Mouse (Mus musculus) kidney, embryonic 16.5 days (tissue): ENCODE data around the gene Papola. TPM values are rescaled to one million over a fixed set of nuclear protein-coding genes. Genes with fewer than 3 reads are reported as not detected.
"Not testable (repeated sequence)": the region's sequence is repeated elsewhere in the genome, so short reads cannot be mapped to it uniquely, and the experiment has no call there.

Source experiments
- ATAC-seq: fragments of 200-750 bp; cut with Nextera tagmentation; 2 replicates; pipeline ENCODE4 v1.8.0; 2017; ENCODE audit warnings: moderate TSS enrichment; ENCODE audit not compliant: low FRiP score, low TSS enrichment
- H3K27ac ChIP-seq: fragments of 300-500 bp; sonication (generic); 2 replicates; pipeline ENCODE4 v1.5.1; 2014; ENCODE audit warnings: low read length
- H3K27me3 ChIP-seq: fragments of 300-500 bp; sonication (generic); 2 replicates; pipeline ENCODE4 v1.6.1; 2014; ENCODE audit warnings: low read length, control low read depth, mixed read lengths; ENCODE audit not compliant: insufficient read depth
- H3K36me3 ChIP-seq: fragments of 300-500 bp; sonication (generic); 2 replicates; pipeline ENCODE4 v1.6.1; 2014; ENCODE audit warnings: low read length, control low read depth, mixed read lengths; ENCODE audit not compliant: insufficient read depth
- H3K4me1 ChIP-seq: fragments of 300-500 bp; sonication (generic); 2 replicates; pipeline ENCODE4 v1.6.1; 2014; ENCODE audit warnings: low read length, control low read depth, mixed read lengths; ENCODE audit not compliant: insufficient read depth
- H3K4me2 ChIP-seq: fragments of 300-500 bp; sonication (generic); replicated peaks from 2 replicates; pipeline ENCODE4 v1.6.1; 2014; ENCODE audit warnings: low read depth, low read length
- H3K4me3 ChIP-seq: fragments of 300-500 bp; sonication (generic); 2 replicates; pipeline ENCODE4 v1.5.1; 2014; ENCODE audit warnings: mild to moderate bottlenecking, low read length
- H3K9ac ChIP-seq: fragments of 300-500 bp; sonication (generic); replicated peaks from 2 replicates; pipeline ENCODE4 v1.6.1; 2014; ENCODE audit warnings: low read length
- H3K9me3 ChIP-seq: fragments of 300-500 bp; sonication (generic); 2 replicates; pipeline ENCODE4 v1.6.1; 2016; ENCODE audit warnings: low read length, control low read depth
- WGBS: fragments of 180-500 bp; shearing (Covaris S2); extraction: QIAGEN DNeasy Blood & Tissue Kit; methylation state at CpG from one replicate; pipeline ENCODE4 v1.1.7; 2014; 5-methylcytosine and 5-hydroxymethylcytosine counted together
- polyA plus RNA-seq: library from polyadenylated mRNA; unstranded; fragments of >200 nt; fragmentation: Nextera tagmentation; extraction: Ambion mirVana; gene quantifications from 2 replicates; pipeline ENCODE4 v1.2.1, GENCODE M21; 2015

Papola gene
- polyA plus RNA-seq, 1 experiment from 2014 or later: 191 TPM

DNA sequence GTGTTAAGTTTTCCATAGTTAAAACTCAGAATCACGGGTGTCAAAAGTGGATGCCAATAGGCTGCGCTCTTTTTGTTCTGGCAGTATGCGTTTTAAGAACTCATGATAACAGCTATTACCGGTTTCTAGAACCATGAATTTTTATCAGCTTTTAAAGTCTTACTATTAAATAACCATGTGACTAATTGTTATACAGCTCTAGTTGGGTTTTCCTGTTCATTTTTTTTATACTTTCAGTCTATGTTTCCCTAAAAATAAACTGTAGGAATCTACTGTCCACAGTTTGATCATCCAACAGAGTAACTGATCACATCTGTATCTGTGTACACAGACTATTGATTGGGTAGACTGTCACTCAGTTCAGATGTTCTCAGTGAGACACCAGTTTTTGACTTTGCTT is 40.8 kb downstream of the Papola start:
- no peak overlapping the region for H3K4me2 ChIP-seq
- H3K9ac ChIP-seq: no peak overlapping the region
- H3K27ac ChIP-seq: no peak overlapping the region
- H3K27me3 ChIP-seq: no peaks in the 10 kb centered on the region
- H3K4me3 ChIP-seq: no peak overlapping the region
- WGBS: 91% methylated on average over 4 of the region's 4 CpGs
- peaks cover 77% of the 10 kb centered on the region for H3K36me3 ChIP-seq
- H3K9me3 ChIP-seq: no peaks in the 10 kb centered on the region
- no peak for ATAC-seq
- H3K4me1 ChIP-seq: no peaks in the 10 kb centered on the region

DNA sequence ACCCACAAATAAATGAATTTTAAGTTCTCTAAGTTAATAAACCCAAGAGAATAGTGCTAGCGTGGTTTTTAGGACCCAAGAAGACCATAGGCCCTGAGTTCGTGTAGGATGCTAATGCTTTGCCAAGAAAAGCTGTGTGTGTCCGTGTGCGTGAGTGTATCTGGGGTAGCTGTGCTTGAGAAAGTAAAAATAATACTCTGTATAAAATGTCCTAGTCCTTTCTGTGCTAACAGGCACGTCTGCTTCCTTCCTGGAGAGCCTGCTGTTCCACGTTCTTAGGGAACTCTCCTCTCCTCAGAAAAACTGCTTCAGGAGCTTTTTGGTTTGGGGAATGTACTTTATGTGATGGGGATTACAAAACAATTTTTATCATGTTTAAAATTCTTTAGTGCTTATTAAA is 48.0 kb downstream of the Papola start:
- H3K9me3 ChIP-seq: no peaks in the 10 kb centered on the region
- 83% methylated on average over 6 of the region's 6 CpGs for WGBS

DNA sequence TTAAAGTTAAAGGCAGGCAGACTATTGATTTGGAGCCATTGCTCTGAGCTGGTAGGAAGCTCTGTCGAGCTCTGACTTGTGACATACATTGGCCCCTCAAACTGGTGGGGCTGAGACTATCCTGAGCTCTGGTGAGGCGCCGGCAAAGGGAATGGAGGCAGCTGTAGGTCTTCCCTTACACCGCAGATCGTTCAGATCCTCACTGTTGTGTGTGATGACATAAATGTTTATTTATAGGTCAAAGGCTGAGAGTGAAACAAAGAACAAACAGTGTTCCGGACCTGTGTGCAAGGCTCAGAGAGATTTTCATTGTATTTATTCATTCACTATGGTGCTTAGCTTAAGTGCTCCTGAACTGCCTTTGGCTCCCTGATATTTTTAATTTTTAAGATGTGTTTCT is 50.4 kb downstream of the Papola start:
- no peak for ATAC-seq
- peaks cover 56% of the 10 kb centered on the region for H3K36me3 ChIP-seq
- no peaks in the 10 kb centered on the region for H3K4me1 ChIP-seq
- H3K4me3 ChIP-seq: no peak overlapping the region
- H3K9ac ChIP-seq: no peak overlapping the region
- H3K27ac ChIP-seq: no peak overlapping the region
- H3K27me3 ChIP-seq: no peaks in the 10 kb centered on the region
- 65% methylated on average over 6 of the region's 6 CpGs for whole genome bisulfite sequencing
- no peak overlapping the region for H3K4me2 ChIP-seq
- H3K9me3 ChIP-seq: no peaks in the 10 kb centered on the region

More for the DNA sequence above, 48.0 kb downstream of the Papola start:
- H3K27me3 ChIP-seq: no peaks in the 10 kb centered on the region
- no peak overlapping the region for H3K9ac ChIP-seq
- H3K36me3 ChIP-seq: peaks cover 67% of the 10 kb centered on the region
- no peak overlapping the region for H3K27ac ChIP-seq
- no peak overlapping the region for H3K4me2 ChIP-seq
- H3K4me3 ChIP-seq: no peak overlapping the region
- ATAC-seq: no peak
- no peaks in the 10 kb centered on the region for H3K4me1 ChIP-seq

DNA sequence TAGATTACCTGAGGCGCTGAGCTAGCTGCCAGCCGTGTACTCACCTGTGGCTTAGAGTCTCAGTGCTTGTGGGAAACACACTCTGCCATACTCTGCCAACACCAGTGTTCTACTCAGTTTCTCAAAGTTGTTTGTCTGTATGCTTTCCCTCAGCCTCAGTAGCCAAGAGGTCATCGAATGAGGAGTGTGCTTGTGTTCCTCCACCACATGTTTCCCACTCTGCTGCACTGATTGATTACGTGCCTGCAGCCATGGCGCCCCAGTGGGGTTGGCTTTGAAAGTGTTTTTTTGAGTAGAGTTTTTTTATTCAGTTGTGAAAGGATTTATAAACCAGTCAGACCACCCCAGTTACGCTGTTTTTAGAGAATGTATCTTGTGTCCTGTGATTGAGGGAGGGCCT is 51.1 kb downstream of the Papola start:
- Histone ChIP-seq H3K27ac (no peak overlapping the region), H3K27me3 (no peaks in the 10 kb centered on the region), H3K4me2 (no peak overlapping the region), H3K36me3 (peaks cover 59% of the 10 kb centered on the region), H3K9me3 (no peaks in the 10 kb centered on the region), H3K4me1 (no peaks in the 10 kb centered on the region), H3K4me3 (no peak overlapping the region), H3K9ac (no peak overlapping the region)
- ATAC-seq: no peak
- 77% methylated on average over 6 of the region's 6 CpGs for WGBS

DNA sequence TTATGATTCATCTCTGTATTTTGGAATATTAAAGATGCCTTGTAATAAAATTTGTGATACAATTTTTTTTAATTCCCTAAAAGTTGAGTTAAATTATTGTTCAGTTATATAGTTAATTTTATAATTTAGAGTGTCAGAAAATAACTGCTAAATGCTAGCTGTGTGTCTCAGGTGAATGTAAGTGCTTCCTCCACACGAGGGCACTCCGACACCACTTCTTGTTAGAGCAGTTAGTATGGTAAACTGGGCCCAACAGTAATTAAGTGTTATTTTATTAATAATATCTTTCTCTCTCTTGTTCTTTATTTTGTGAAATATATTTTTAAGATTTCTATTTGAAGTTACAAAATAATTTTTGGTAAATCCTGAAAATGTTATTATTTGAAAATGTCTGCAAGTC is 51.7 kb downstream of the Papola start:
- no peaks in the 10 kb centered on the region for H3K27me3 ChIP-seq
- H3K4me2 ChIP-seq: no peak overlapping the region
- no peak overlapping the region for H3K9ac ChIP-seq
- H3K9me3 ChIP-seq: no peaks in the 10 kb centered on the region
- no peak overlapping the region for H3K4me3 ChIP-seq
- ATAC-seq: no peak
- peaks cover 62% of the 10 kb centered on the region for H3K36me3 ChIP-seq
- whole genome bisulfite sequencing: 78% methylated on average over 2 of the region's 2 CpGs
- no peaks in the 10 kb centered on the region for H3K4me1 ChIP-seq
- H3K27ac ChIP-seq: no peak overlapping the region

DNA sequence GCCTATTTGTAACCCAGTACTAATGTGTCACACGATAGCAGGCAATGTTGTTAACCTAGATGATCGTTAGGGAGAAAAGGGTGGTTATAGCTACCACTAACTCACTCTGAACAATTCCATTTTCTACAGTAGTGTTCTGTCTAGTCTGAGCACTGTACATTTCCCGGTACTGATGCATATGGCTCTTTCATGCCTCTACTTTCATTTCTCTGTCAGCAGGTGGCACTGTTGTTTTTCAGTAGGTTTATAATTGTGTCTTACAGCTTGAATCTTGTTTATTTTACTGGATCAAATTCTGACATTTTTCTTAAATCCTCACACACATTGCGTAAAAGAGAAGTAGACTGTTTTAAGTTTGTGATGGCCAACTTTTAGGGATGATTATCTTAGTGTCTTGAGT is 54.6 kb downstream of the Papola start:
- Histone ChIP-seq H3K27ac (no peak overlapping the region), H3K27me3 (no peaks in the 10 kb centered on the region), H3K9ac (no peak overlapping the region), H3K9me3 (no peaks in the 10 kb centered on the region), H3K36me3 (peaks cover 51% of the 10 kb centered on the region), H3K4me1 (no peaks in the 10 kb centered on the region), H3K4me2 (no peak overlapping the region), H3K4me3 (no peak overlapping the region)
- 79% methylated on average over 4 of the region's 4 CpGs for WGBS
- no peak for ATAC-seq

DNA sequence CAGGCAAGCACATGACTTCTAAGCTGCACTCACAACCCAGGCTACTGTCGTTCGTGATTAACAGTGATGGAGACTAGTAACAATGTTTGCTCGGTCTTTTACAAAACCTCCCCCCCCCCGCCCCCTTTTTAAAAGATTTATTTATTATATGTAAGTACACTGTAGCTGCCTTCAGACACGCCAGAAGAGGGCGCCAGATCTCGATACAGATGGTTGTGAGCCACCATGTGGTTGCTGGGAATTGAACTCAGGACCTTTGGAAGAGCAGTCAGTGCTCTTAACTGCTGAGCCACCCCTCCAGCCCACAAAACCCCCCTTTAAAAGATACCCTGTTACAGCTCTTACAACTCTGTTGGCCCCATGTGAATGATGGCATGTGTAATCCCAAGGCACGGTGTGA is 56.1 kb downstream of the Papola start:
- not testable (repeated sequence) for H3K4me1 ChIP-seq, H3K27ac ChIP-seq, H3K4me3 ChIP-seq, H3K27me3 ChIP-seq, H3K9me3 ChIP-seq, H3K9ac ChIP-seq, H3K4me2 ChIP-seq, ATAC-seq
- H3K36me3 ChIP-seq: peaks cover 45% of the 10 kb centered on the region
- WGBS: 90% methylated on average over 8 of the region's 8 CpGs

DNA sequence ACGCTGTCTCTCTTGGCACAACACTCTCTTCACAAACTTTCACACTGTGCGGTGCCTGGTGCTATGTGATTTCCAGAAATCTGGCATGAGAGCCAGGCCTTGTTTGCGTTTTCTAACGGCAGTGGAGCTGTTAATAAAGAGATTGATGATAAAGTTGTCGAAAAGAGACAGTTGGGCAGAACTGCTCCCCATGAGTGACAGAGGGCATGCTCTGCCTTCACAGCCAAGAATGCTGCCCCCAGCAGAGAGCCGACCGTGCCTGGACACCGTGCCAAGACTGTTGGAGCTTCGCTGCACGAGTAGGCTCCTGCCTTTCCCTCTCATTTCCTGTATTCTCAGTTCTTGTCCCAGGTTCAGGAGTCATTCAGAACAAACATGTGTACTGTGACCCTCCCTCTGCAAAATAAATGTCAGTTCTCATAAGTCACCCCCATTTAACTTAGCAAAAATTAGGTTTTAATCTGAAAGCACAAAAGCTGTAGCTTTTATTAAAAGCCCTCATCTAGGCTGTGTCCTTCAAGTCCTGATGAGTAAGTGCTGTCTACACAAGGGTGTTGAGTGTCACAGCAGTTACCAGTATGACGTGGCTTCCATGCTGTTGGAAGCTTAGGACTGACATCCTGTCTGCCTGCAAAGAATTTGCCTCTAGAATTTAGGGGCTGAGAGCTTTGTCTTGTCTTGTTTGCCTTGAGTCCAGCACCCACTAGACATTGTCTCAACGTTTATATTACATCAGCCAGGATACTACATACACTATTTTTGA is 58.9 kb downstream of the Papola start:
- no peak overlapping the region for H3K4me3 ChIP-seq
- no peak for ATAC-seq
- H3K27ac ChIP-seq: no peak overlapping the region
- H3K27me3 ChIP-seq: no peaks in the 10 kb centered on the region
- no peaks in the 10 kb centered on the region for H3K4me1 ChIP-seq
- no peaks in the 10 kb centered on the region for H3K9me3 ChIP-seq
- H3K4me2 ChIP-seq: no peak overlapping the region
- no peak overlapping the region for H3K9ac ChIP-seq
- WGBS: 63% methylated on average over 12 of the region's 12 CpGs
- H3K36me3 ChIP-seq: peaks cover 33% of the 10 kb centered on the region

DNA sequence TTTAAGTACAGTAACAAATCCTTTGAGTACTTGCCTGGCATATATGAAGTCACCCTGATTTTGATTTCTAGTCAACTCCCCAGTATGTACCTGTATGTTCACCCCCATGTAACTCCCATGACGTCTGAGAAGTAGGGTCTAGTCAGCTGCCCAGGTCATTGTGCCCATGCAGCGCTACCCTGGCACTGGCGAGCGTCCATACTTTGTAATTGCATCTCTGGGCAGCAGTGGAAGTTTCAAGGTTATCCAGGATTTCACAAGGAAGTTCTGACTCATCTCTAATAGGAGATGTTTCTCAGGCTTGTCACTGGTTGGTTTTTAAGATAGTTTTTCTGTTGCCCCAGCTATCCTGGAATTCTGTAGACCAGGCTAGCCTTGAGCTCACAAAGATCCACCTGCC is 59.9 kb downstream of the Papola start:
- Histone ChIP-seq H3K9me3 (no peaks in the 10 kb centered on the region), H3K36me3 (peaks cover 30% of the 10 kb centered on the region), H3K4me1 (no peaks in the 10 kb centered on the region), H3K4me3 (no peak overlapping the region), H3K27me3 (no peaks in the 10 kb centered on the region), H3K27ac (no peak overlapping the region), H3K9ac (no peak overlapping the region), H3K4me2 (no peak overlapping the region)
- 91% methylated on average over 4 of the region's 4 CpGs for WGBS
- no peak for ATAC-seq

DNA sequence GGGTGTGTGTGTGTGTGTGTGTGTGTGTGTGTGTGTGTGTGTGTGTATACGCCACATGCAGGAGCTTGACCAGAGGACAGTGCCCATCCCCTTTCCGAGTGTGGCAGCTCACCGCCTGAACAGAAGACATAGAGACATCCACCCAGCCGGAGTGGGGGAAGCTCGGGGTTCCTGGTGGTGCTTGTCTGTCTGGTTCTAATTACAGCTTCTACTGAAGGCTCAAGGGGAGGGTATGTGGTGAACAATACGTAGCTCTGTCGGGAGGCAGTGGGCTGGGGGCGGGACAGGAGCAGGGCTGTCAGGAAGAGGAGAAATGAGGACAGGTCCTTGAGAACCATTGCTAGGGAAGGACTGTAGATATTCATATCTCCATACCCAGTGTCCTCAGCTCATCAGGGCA is 64.6 kb downstream of the Papola start:
- Histone ChIP-seq H3K36me3 (0 out of 2 replicates have a peak, but pooled peaks cover 5% of the 10 kb centered on the region), H3K9ac (no peak overlapping the region), H3K4me1 (no peaks in the 10 kb centered on the region), H3K27me3 (no peaks in the 10 kb centered on the region), H3K27ac (no peak overlapping the region), H3K4me2 (no peak overlapping the region), H3K9me3 (no peaks in the 10 kb centered on the region), H3K4me3 (no peak overlapping the region)
- ATAC-seq: no peak
- 63% methylated on average over 8 of the region's 8 CpGs for WGBS
